Mouse (Mus musculus): Measurements from ENCODE around the gene Cfap73.

Gene Cfap73

GRCm38 (mm10) chr5:120634131-120634530, at the start of gene Cfap73:
Gene Cfap73, minus strand, starts transcription at chr5:120634235.
- no peak for DNase-seq (ENCODE audit: extremely low spot score)

DNA sequence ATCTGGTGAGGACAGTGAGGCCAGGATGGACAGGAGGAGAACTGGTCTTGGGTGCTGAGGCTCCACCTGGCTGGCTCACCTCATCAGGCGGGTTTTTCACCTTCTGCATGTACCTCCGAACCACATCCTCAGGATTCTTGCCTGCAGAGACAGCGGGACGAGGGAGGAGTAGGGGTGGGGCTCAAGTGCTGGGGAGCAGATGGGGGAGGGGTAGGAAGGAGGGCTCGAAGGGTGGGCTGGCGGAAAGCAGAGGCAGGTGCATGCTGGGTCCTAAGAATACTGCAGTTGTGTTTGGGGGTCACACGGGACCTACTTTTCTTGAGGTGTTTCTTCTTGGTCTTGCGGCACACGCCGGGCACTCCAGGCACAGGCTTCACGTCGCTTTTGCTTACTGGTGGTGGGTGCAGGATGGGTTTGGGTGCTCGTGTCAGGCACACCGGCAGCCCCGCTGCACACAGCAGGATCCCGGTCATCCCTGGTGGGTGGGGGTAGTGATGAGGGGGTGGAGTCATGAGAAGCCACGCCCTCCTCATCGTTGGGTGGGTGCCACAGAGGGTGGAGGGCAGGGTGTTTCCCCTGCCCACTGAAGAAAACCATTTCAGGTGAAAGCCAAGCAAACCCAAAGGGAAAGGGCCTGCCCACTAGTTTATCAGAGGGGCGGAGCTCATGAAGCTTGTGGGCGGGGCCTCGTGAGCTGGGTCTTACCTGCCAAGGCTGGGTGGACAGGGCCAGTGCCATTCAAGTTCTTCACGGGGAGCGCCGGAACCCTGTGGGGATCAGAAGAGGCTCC, 49.1 kb upstream of the Cfap73 start:
- no peak for DNase-seq (ENCODE audit: extremely low spot score)

- no peak for DNase-seq (ENCODE audit: extremely low spot score)
Observed at GRCm38 (mm10) chr5:120680918-120681317, 46.9 kb upstream of the Cfap73 start.

DNA sequence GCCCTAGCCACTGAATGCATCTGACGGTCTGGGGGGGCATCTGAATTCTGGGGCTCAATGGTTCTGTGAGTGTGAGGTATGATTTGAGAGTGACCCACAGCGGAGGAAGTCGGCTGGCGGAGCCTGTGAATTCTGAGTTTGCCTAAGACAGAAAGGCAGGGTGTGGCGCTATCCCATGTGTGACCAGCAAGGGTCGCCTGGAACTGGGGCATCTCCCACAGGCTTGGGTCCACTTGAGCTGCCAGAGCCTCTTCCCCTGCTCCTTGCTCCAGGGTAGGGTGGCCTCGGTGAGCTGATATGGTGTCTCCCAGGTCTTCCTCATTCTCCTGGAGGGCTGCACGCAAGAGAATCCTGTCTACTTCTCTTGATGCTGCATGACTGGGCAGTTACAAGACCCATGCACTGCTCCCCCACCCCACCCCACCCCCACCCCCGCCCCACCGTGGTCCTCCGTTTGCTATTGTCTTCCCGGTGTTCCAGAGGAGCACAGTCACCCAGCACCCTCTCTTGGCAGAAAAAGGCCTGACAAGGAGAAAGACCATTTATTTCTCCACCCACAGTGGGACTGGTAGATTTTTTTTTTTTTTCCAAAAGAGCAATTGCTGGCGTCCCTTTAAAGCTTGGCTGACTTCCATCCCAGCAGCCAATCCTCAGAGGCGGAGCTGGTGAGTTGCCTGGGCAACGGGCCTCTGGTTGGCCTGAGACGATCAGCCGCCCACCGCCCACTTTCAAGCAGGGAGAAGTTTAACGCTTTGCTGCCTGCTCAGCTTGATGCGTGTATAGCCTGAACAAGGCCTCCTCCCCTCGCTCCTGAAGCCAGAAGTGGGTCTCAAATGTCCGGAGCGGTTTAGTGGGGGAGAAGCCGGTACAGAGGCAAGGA, 45.9 kb upstream of the Cfap73 start:
- DNase-seq (ENCODE audit: extremely low spot score), result peak; percentile 86

DNA sequence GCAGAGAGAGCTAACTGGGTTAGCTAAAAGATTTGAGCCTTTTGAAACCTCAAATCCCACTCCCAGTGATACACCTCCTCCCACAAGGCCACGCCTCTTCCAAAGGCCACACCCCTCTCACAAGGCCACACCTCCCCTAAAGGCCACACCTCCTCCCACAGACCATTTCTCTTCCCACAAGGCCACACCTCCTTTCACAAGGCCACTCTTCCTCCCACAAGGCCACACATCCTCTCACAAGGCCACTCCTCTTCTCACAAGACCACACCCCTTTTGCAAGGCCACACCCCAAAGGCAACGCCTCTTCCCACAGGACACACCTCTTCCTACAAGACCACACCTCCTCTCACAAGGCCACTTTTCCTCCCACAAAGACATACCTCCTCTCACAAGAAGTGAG, 43.5 kb upstream of the Cfap73 start:
- no peak for DNase-seq (ENCODE audit: extremely low spot score)

DNA sequence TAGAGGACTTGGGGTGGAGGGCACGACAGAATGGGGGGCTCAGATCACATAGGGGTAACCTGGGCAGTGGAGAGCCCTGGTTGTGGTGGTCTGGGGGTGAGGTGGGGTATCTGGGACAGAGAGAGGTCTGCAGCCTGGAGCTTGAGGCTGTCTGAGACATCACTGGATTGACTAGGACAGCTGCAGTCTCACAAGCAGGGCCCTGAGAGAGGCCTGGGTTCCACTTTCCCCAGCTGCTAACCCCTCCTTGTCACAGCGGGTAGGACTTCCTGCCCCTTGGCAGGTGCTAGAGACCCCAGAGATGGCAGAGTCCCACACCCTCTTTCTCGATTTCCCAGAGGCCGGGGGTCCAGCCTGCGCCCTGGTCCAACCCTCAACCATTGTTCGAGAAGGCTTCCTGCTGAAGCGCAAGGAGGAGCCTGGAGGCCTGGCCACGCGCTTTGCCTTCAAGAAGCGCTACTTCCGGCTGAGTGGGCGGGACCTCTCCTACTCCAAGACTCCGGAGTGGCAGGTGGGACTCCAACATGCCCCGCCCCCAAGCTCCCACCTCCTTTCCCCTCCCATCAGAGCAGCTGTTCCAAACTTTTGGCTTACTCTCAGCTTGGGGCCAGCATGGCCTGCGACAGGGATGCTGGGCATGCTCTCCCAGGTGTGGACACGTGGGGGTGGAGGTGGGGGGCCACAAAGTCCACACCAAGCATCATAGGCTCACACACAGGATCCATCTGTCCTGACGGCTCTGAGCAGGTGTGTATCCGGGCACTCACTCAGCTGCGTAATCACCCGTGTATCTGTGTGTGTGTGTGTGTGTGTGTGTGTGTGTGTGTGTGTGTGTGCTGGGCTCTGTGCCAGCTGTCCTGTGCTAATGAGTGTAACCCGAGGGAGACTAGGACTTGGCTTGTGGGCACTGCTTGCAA, 40.5 kb upstream of the Cfap73 start:
- no peak for DNase-seq (ENCODE audit: extremely low spot score)

DNA sequence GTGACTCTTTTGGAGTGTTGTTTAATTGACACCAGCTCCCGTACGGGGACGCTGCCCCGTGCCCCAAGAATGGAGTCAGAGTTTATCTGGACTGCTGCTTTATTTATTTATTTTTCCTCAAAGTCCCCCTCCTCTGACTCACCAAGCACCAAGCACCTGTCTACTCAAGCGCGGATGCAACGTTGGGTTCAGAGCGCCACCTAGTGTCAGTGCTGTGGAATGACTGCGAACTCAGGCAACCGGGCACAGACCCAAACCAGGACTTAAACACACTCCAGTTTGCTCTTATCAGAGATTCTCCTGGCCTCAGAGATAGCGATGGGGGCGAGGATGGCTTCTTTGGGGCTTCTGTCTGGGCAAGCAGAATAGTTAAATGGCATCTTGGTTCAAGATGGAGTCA, 39.6 kb upstream of the Cfap73 start:
- peak; percentile 62 for DNase-seq (ENCODE audit: extremely low spot score)

DNA sequence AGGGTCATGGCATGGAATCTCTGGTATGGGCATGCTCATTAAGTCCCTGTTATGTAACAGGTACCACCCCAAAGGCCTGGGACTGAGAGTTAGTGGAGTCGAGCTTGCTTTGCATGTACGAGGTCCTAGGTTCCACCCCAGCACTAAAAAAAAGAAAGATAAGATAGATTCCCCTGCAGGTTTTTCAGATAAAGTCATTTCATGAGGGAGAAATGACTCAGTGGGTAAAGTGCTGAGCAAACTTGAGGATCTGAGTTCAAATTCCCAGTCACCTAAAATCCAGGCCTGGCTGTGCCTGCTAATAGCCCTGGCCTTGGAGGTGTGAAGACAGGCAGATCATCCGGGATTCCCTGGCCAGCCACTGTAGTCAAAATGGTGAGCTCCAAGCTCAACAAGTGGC, 37.8 kb upstream of the Cfap73 start:
- DNase-seq (ENCODE audit: extremely low spot score), result no peak

DNA sequence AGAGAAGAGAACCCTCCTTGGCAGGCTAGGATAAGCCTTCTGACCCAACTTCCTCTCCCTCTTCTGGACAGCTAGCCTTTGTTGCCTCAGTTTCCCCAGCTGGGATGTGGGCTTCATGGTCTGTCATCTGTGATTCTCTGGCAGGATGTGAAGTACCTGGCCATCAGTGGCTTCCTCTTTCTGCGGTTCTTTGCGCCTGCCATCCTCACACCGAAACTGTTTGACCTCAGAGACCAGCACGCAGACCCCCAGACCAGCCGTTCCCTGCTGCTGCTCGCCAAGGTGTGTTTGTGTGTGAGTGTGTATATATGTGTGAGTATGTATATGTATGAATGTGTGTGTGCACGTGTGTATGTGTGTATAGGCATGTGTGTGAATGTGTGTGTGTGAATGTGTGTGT, 36.1 kb upstream of the Cfap73 start:
- no peak for DNase-seq (ENCODE audit: extremely low spot score)

- DNase-seq (ENCODE audit: extremely low spot score), result no peak
Observed at GRCm38 (mm10) chr5:120668761-120669160, 34.7 kb upstream of the Cfap73 start.

- DNase-seq (ENCODE audit: extremely low spot score), result no peak
Observed at GRCm38 (mm10) chr5:120664888-120665287, 30.9 kb upstream of the Cfap73 start.

GRCm38 (mm10) chr5:120660816-120661215, 26.8 kb upstream of the Cfap73 start:
- DNase-seq (ENCODE audit: extremely low spot score), result no peak

DNA sequence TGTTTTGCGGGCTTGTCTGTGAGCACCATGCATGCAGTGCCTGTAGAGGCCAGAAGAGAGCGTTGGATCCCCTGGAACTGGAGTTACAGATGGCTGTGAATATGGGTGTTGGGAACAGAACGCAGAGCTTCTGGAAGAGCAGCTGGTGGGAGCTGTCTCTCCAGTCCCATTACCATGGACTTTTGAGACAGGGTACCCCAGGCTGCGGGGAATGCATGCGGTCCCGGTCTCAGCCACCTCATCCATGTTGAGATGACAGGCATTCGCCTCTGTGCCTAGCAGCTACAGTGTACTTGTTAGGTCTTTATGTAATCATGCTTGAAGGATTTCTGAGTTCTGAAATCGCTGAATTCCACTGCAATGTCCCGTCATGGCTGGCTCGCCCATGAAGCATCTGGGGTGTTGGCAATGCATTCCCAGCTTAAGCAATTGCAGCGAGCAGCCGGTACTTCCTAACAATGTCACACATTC, 22.3 kb upstream of the Cfap73 start:
- DNase-seq (ENCODE audit: extremely low spot score), result no peak

DNA sequence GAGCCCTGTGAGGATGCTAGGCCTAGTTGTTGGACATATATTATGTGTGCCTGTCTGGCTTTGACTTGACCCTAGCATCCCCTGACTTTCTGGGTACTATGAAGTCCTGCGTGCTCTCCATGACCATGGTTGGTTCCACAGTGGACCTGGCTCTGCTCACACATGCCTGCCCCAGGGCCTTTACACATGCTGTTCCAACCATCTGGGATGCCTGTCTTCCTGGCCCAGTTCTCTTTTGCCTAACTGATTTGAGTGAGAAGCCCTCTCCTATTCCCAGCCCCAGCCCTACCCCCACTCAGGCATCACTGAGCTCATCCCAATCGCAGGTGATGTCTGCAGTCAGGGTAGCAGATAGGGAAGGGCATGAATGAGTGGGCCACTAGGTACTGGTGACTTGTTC, 19.8 kb upstream of the Cfap73 start:
- no peak for DNase-seq (ENCODE audit: extremely low spot score)

GRCm38 (mm10) chr5:120652915-120653701, 19.1 kb upstream of the Cfap73 start:
- DNase-seq (ENCODE audit: extremely low spot score), result no peak

- DNase-seq (ENCODE audit: extremely low spot score), result no peak
Observed at GRCm38 (mm10) chr5:120651230-120651629, 17.2 kb upstream of the Cfap73 start.

GRCm38 (mm10) chr5:120649938-120650337, 15.9 kb upstream of the Cfap73 start:
- DNase-seq (ENCODE audit: extremely low spot score), result no peak

DNA sequence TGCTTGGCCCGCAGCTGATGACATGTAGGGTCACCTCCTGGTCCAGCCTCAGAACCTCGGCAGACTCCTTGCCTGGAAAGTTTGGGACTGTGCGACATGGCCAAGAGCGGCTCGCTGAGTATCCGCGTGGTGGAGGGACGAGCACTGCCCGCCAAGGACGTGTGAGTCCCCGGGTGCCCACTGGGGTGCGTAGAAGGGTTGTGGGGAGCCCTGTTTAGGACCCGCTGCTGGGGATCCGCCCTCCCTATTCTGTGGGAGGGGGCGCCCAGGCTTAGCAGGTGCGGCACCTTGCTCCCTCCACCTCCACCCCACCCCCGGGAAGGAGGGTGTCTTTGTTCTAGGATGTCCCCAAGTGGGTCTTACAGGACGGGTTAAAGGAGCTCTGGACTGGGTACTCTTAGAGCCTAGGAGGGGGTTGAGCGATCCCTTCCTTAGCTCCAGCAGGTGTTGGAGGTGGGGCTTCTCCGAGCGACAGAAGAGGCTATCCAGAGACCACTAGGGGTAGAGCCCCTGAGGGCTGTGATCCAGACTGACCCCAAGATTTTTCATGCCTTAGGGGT, 15.4 kb upstream of the Cfap73 start:
- no peak for DNase-seq (ENCODE audit: extremely low spot score)

GRCm38 (mm10) chr5:120648569-120649373, 14.7 kb upstream of the Cfap73 start, which contains the start of gene Rasal1:
Gene Rasal1, plus strand, starts transcription at chr5:120648812.
- peak; percentile 58 for DNase-seq (ENCODE audit: extremely low spot score)
